Mouse (Mus musculus) erythroblast, embryonic 14.5 days (primary cell): ENCODE measurements around the gene Trappc2.

Experiments used
- GATA1 ChIP-seq: IDR thresholded peaks from 2 replicates; pipeline ENCODE4 v1.6.1; 2012; ENCODE audit warnings: low read length, inconsistent platforms, mixed read lengths
- TAL1 ChIP-seq: IDR thresholded peaks from 3 replicates; pipeline ENCODE4 v1.6.1; 2012; ENCODE audit warnings: low read length, inconsistent platforms, mixed read lengths

DNA sequence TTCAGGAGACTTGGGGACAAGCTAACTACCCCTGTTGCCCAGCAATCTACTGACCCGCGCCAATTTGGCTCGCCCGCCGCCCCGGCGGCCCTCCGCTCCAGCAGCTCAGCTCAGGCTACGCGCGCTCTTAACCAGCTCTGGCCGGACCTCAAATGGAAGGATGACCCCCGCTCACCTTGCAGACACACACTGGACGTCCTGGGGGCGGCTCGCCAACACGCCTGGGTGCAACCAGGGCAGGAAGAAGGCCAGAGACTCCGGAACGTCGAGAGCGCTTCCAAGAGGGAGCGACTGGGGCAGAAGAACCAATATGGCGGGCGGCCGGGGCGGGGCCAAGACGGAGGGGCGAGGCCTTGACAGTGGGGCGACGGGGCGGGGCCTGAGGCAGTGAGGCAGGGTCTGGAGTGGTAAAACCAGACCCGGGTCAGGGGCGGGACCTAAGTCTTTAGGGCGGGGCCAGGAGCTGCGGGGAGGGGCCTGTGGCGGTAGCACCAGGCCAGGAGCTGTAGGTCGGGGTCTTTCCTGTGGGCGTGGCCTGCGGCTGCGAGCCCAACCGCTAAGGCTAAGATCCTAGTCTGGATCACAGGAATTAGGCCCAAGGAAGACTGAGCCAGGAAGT lies 39.1 kb downstream of the Trappc2 start, which contains the start of gene Rab9:
- TF ChIP-seq GATA1 (no peak), TAL1 (no peak)
